Comparison of ENCODE assay signal across 12 mouse cellular contexts in the genomic region with DNA sequence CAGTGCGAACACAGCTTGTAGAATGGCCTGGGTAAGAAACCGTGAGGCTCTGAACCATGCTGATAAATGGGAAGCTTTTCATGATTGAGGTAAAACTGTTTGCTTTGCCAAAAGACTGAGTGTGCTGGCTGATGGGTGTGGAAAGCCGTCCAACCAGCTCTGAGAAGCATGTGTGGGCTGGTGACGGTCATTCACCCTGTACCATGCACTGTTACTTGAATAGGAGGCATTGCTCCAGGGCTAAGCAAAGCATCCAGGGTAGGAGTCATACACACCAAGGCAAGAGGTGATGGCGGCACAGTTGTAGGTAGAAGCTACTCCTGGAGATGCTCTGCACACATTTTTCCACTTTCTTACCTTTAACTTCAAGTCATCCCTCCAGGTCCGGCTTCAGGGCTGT. TPM values are rescaled to one million over a fixed set of nuclear protein-coding genes. Genes with fewer than 3 reads are reported as not detected.
"Had no signal": no experiment of that assay in that cellular context is flagged by ENCODE, and none has a peak within 500 bp of the region (broad histone marks: within the 10 kb centered on the region; RNA-seq: fewer than 3 reads in every experiment).

No protein-coding gene starts in this region.

RNA-seq across cellular contexts. Expression of a gene that starts 23.0 kb away (rescaled TPM):
- polyA plus RNA-seq: heart, embryonic 11.5 days; heart, embryonic 12.5 days; heart, embryonic 13.5 days; heart, embryonic 14.5 days; heart, embryonic 16.5 days; heart, postnatal 0 days; hindbrain, embryonic 10.5 days; hindbrain, embryonic 12.5 days; hindbrain, embryonic 13.5 days; intestine, embryonic 16.5 days; intestine, postnatal 0 days; large intestine, adult 2 months had no signal
